Mouse (Mus musculus) MEL (cell line): ENCODE results near the gene Nrip1. TPM values are rescaled to one million over a fixed set of nuclear protein-coding genes. Genes with fewer than 3 reads are reported as not detected.

ENCODE experiments used
- DNase-seq: peaks from one replicate; pipeline ENCODE4 v3.0.0; 2011; ENCODE audit warnings: low read depth, low spot score
- H3K27ac ChIP-seq: 2 replicates; pipeline ENCODE4 v1.5.1; 2012; ENCODE audit warnings: low read depth, mild to moderate bottlenecking, control low read depth, low read length, moderate library complexity; ENCODE audit not compliant: control insufficient read depth
- H3K27me3 ChIP-seq, 2 experiments: fragments of 150-350 bp in 1 of 2; sonication (generic) in 1 of 2; 2 replicates each; pipeline ENCODE4 v1.6.1; 2012; ENCODE audit warnings: low read length in 2 of 2, mild to moderate bottlenecking in 2 of 2, improper control_type of control experiment in 1 of 2, moderate library complexity in 1 of 2; ENCODE audit not compliant: insufficient read depth in 2 of 2, control insufficient read depth in 1 of 2
- H3K36me3 ChIP-seq, 2 experiments: 2 replicates each; pipeline ENCODE4 v1.6.1; 2012 to 2014; ENCODE audit warnings: low read length in 2 of 2, improper control_type of control experiment in 1 of 2, inconsistent platforms in 1 of 2, mild to moderate bottlenecking in 1 of 2; ENCODE audit not compliant: insufficient read depth in 2 of 2, control insufficient read depth in 1 of 2
- H3K4me1 ChIP-seq, 2 experiments: fragments of 150-350 bp in 1 of 2; sonication (generic) in 1 of 2; 2 replicates each; pipeline ENCODE4 v1.6.1; 2012; ENCODE audit warnings: low read length in 2 of 2, improper control_type of control experiment in 1 of 2, mild to moderate bottlenecking in 1 of 2; ENCODE audit not compliant: insufficient read depth in 2 of 2, control insufficient read depth in 1 of 2
- H3K4me3 ChIP-seq, 2 experiments: fragments of 150-350 bp in 1 of 2; sonication (generic) in 1 of 2; 2 replicates each; pipeline ENCODE4 v1.5.1; 2012; ENCODE audit warnings: low read depth in 2 of 2, low read length in 2 of 2, mild to moderate bottlenecking in 2 of 2, moderate library complexity in 2 of 2, control low read depth in 1 of 2, improper control_type of control experiment in 1 of 2; ENCODE audit not compliant: control insufficient read depth in 1 of 2, insufficient read depth in 1 of 2
- H3K79me2 ChIP-seq: 2 replicates; pipeline ENCODE4 v1.6.1; 2012; ENCODE audit warnings: mild to moderate bottlenecking, low read length, moderate library complexity; ENCODE audit not compliant: control insufficient read depth, poor library complexity, insufficient read depth
- H3K9ac ChIP-seq: 2 replicates; pipeline ENCODE4 v1.6.1; 2012; ENCODE audit warnings: low read depth, mild to moderate bottlenecking, control low read depth, low read length, moderate library complexity; ENCODE audit not compliant: control insufficient read depth, poor library complexity, severe bottlenecking
- H3K9me3 ChIP-seq: fragments of 150-350 bp; sonication (generic); replicated peaks from 2 replicates; pipeline ENCODE4 v1.6.1; 2012; ENCODE audit warnings: mild to moderate bottlenecking, low read length, improper control_type of control experiment, moderate library complexity; ENCODE audit not compliant: insufficient read depth
- BHLHE40 ChIP-seq: IDR thresholded peaks from 2 replicates; pipeline ENCODE4 v1.6.1; 2012; ENCODE audit warnings: low read depth, mild to moderate bottlenecking, inconsistent platforms, low read length, improper control_type of control experiment, borderline replicate concordance
- CHD2 ChIP-seq: IDR thresholded peaks from 2 replicates; pipeline ENCODE4 v1.6.1; 2011; ENCODE audit warnings: low read length, improper control_type of control experiment
- ELF1 ChIP-seq: IDR thresholded peaks from 2 replicates; pipeline ENCODE4 v1.6.1; 2014; ENCODE audit warnings: low read depth, mild to moderate bottlenecking, inconsistent platforms, low read length, improper control_type of control experiment, moderate library complexity
- EP300 ChIP-seq, 2 experiments: IDR thresholded peaks; 2 replicates each; pipeline ENCODE4 v1.6.1; 2011; ENCODE audit warnings: improper control_type of control experiment in 2 of 2, low read length in 2 of 2, low read depth in 1 of 2, mild to moderate bottlenecking in 1 of 2
- ETS1 ChIP-seq: IDR thresholded peaks from 2 replicates; pipeline ENCODE4 v1.6.1; 2012; ENCODE audit warnings: low read depth, mild to moderate bottlenecking, inconsistent platforms, low read length, improper control_type of control experiment, moderate library complexity
- GABPA ChIP-seq: IDR thresholded peaks from 2 replicates; pipeline ENCODE4 v1.6.1; 2012; ENCODE audit warnings: low read depth, mild to moderate bottlenecking, inconsistent platforms, low read length, improper control_type of control experiment, moderate library complexity
- GATA1 ChIP-seq: IDR thresholded peaks from 2 replicates; pipeline ENCODE4 v1.6.1; 2011; ENCODE audit warnings: low read depth, low read length, improper control_type of control experiment
- KAT2A ChIP-seq: conservative IDR thresholded peaks from 2 replicates; pipeline ENCODE4 v1.6.1; 2012; ENCODE audit warnings: low read depth, low read length, improper control_type of control experiment, inconsistent platforms
- MAFK ChIP-seq: IDR thresholded peaks from 2 replicates; pipeline ENCODE4 v1.6.1; 2011; ENCODE audit warnings: low read depth, mild to moderate bottlenecking, low read length, improper control_type of control experiment, borderline replicate concordance
- MAZ ChIP-seq: IDR thresholded peaks from 2 replicates; pipeline ENCODE4 v1.6.1; 2012; ENCODE audit warnings: low read depth, mild to moderate bottlenecking, inconsistent platforms, low read length, improper control_type of control experiment
- MXI1 ChIP-seq: IDR thresholded peaks from 2 replicates; pipeline ENCODE4 v1.6.1; 2011; ENCODE audit warnings: mild to moderate bottlenecking, low read depth, low read length, improper control_type of control experiment
- MYB ChIP-seq: IDR thresholded peaks from 2 replicates; pipeline ENCODE4 v1.6.1; 2011; ENCODE audit warnings: mild to moderate bottlenecking, low read depth, low read length, improper control_type of control experiment
- MYC ChIP-seq: IDR thresholded peaks from 2 replicates; pipeline ENCODE4 v1.6.1; 2011; ENCODE audit warnings: low read depth, mild to moderate bottlenecking, low read length, improper control_type of control experiment, moderate library complexity
- NELFE ChIP-seq: IDR thresholded peaks from 2 replicates; pipeline ENCODE4 v1.6.1; 2011; ENCODE audit warnings: low read depth, low read length, improper control_type of control experiment
- POLR2A ChIP-seq, 2 experiments: IDR thresholded peaks; 2 replicates each; pipeline ENCODE4 v1.6.1; 2011 to 2012; ENCODE audit warnings: low read length in 2 of 2, mild to moderate bottlenecking in 2 of 2, control low read depth in 1 of 2, improper control_type of control experiment in 1 of 2, low read depth in 1 of 2, moderate library complexity in 1 of 2; ENCODE audit not compliant: control insufficient read depth in 1 of 2, insufficient read depth in 1 of 2, poor library complexity in 1 of 2
- POLR2AphosphoS2 ChIP-seq: IDR thresholded peaks from 2 replicates; pipeline ENCODE4 v1.6.1; 2011; ENCODE audit warnings: low read length, improper control_type of control experiment
- RCOR1 ChIP-seq: IDR thresholded peaks from 2 replicates; pipeline ENCODE4 v1.6.1; 2012; ENCODE audit warnings: low read depth, mild to moderate bottlenecking, inconsistent platforms, low read length, improper control_type of control experiment
- SIN3A ChIP-seq: IDR thresholded peaks from 2 replicates; pipeline ENCODE4 v1.6.1; 2012; ENCODE audit warnings: low read length, improper control_type of control experiment, inconsistent platforms
- TAL1 ChIP-seq: IDR thresholded peaks from 2 replicates; pipeline ENCODE4 v1.6.1; 2012; ENCODE audit warnings: mild to moderate bottlenecking, inconsistent platforms, low read length, moderate library complexity, mixed read lengths
- TBP ChIP-seq: IDR thresholded peaks from 2 replicates; pipeline ENCODE4 v1.8.0; 2011; ENCODE audit warnings: low read depth, low read length, improper control_type of control experiment
- TCF12 ChIP-seq: IDR thresholded peaks from 2 replicates; pipeline ENCODE4 v1.6.1; 2014; ENCODE audit warnings: low read depth, mild to moderate bottlenecking, inconsistent platforms, low read length, improper control_type of control experiment, moderate library complexity
- USF1 ChIP-seq: IDR thresholded peaks from 2 replicates; pipeline ENCODE4 v1.6.1; 2014; ENCODE audit warnings: low read depth, mild to moderate bottlenecking, inconsistent platforms, low read length, improper control_type of control experiment, moderate library complexity
- ZC3H11A ChIP-seq: IDR thresholded peaks from 2 replicates; pipeline ENCODE4 v1.6.1; 2012; ENCODE audit warnings: low read depth, mild to moderate bottlenecking, inconsistent platforms, low read length, improper control_type of control experiment
- ZKSCAN1 ChIP-seq: IDR thresholded peaks from 2 replicates; pipeline ENCODE4 v1.6.1; 2012; ENCODE audit warnings: low read depth, mild to moderate bottlenecking, inconsistent platforms, low read length, improper control_type of control experiment, moderate library complexity
- ZMIZ1 ChIP-seq: IDR thresholded peaks from 2 replicates; pipeline ENCODE4 v1.6.1; 2012; ENCODE audit warnings: low read depth, mild to moderate bottlenecking, inconsistent platforms, low read length, improper control_type of control experiment, moderate library complexity
- ZNF384 ChIP-seq: IDR thresholded peaks from 2 replicates; pipeline ENCODE4 v1.6.1; 2012; ENCODE audit warnings: low read depth, mild to moderate bottlenecking, inconsistent platforms, low read length, improper control_type of control experiment
- polyA plus RNA-seq, 2 experiments: library from polyadenylated mRNA; stranded (reverse) in 1 of 2; unstranded in 1 of 2; fragments of >175 nt in 1 of 2; fragments of >200 nt in 1 of 2; gene quantifications; 2 replicates each; pipeline versions ENCODE4 v1.2.1 to v1.2.4; 2012; ENCODE audit warnings: low replicate concordance in 2 of 2, low read depth in 1 of 2; ENCODE audit not compliant: insufficient read length in 2 of 2, insufficient read depth in 1 of 2, missing spikeins in 1 of 2
- total RNA-seq: library from RNA; depleted of rRNA; stranded (reverse); fragments of 300-350 nt; gene quantifications from 2 replicates; pipeline ENCODE4 v1.2.3, GENCODE M21; 2012

The Nrip1 gene
- total and polyA plus RNA-seq, 3 experiments = 13.6 to 42.6 (median 21.1) TPM

- no peak for DNase-seq
- Histone ChIP-seq H3K4me1 (peaks cover 45 to 49% of the 10 kb centered on the region in 2 experiments), H3K9me3 (no peaks in the 10 kb centered on the region)
- TF ChIP-seq MYC = no peak
- TF ChIP-seq ELF1 = no peak
- no peak for TF ChIP-seq SIN3A
- TF ChIP-seq MAZ = no peak
- no peak for TF ChIP-seq GABPA
- TF ChIP-seq ZC3H11A = no peak
- TF ChIP-seq MYB = no peak
- no peak for TF ChIP-seq GATA1
- no peak for TF ChIP-seq ZMIZ1
- no peak for TF ChIP-seq TAL1
- TF ChIP-seq MAFK = no peak
- no peak for TF ChIP-seq POLR2AphosphoS2
- no peak for TF ChIP-seq CHD2
- TF ChIP-seq RCOR1 = no peak
- no peak for TF ChIP-seq TCF12
- no peak for TF ChIP-seq ETS1
- no peak for TF ChIP-seq ZNF384
- TF ChIP-seq, all 39 proteins: peak for 0
- Histone ChIP-seq H3K9ac (no peak overlapping the region), H3K79me2 (peaks cover 29% of the 10 kb centered on the region), H3K27me3 (no peaks in the 10 kb centered on the region), H3K4me3 (no peak overlapping the region), H3K36me3 (peaks cover 2 to 72% of the 10 kb centered on the region in 2 experiments; a peak in 3 of 4 replicates), H3K27ac (peak overlapping the region; percentile 19; the same call in 1 of the 2 replicates)
Measured at GRCm38 (mm10) chr16:76319364-76320117, 54.1 kb downstream of the Nrip1 start.

- peaks cover 35% of the 10 kb centered on the region for H3K79me2 ChIP-seq
- peak overlapping the region; percentile 82 for H3K27ac ChIP-seq
- peaks cover 48 to 54% of the 10 kb centered on the region in 2 experiments for H3K4me1 ChIP-seq
- H3K27me3 ChIP-seq = no peaks in the 10 kb centered on the region
- TF ChIP-seq KAT2A = no peak
- 0 out of 2 replicates have a peak, but pooled peaks have one; percentile 26 for TF ChIP-seq TBP
- no peak for TF ChIP-seq ZKSCAN1
- peak in 1 of 2 experiments; percentile 58; a peak in 1 of 4 replicates for TF ChIP-seq POLR2A (IDR thresholded peaks at IDR 0.05; ENCODE audit: control insufficient read depth in 1 of 2, insufficient read depth in 1 of 2, low read depth in 1 of 2, low read length in 2 of 2, poor library complexity in 1 of 2)
- TF ChIP-seq ZNF384 = peak; percentile 70
- TF ChIP-seq TCF12 = peak; percentile 28; the same call in 1 of the 2 replicates
- TF ChIP-seq MYC = 0 out of 2 replicates have a peak, but pooled peaks have one; percentile 42
- TF ChIP-seq NELFE = 0 out of 2 replicates have a peak, but pooled peaks have one; percentile 28
- peak; percentile 67; the same call in 1 of the 2 replicates for TF ChIP-seq MXI1
- TF ChIP-seq GATA1 = peak; percentile 39; the same call in 1 of the 2 replicates
- TF ChIP-seq USF1 = peak; percentile 19; the same call in 1 of the 2 replicates
- peak; percentile 18 to 20; a peak in 2 of 4 replicates for TF ChIP-seq EP300 (IDR thresholded peaks at IDR 0.05; ENCODE audit: low read depth in 1 of 2, low read length in 2 of 2)
- TF ChIP-seq TAL1 = no peak
- peak; percentile 43 for TF ChIP-seq ETS1
- TF ChIP-seq BHLHE40 = peak; percentile 85
- DNase-seq = peak; percentile 70
- peak overlapping the region; percentile 71 for H3K9ac ChIP-seq
- no peaks in the 10 kb centered on the region for H3K9me3 ChIP-seq
- peaks cover 2 to 72% of the 10 kb centered on the region in 2 experiments; a peak in 3 of 4 replicates for H3K36me3 ChIP-seq
- H3K4me3 ChIP-seq = peak overlapping the region; percentile 47 to 63
Measured at GRCm38 (mm10) chr16:76318331-76318922, 55.2 kb downstream of the Nrip1 start.
